Mouse (Mus musculus) lung, postnatal 14 days (tissue): ENCODE data around the gene Actn4.

Experiments
- DNase-seq: peaks from one replicate; pipeline ENCODE4 v3.0.0; 2021

Gene Actn4

DNA sequence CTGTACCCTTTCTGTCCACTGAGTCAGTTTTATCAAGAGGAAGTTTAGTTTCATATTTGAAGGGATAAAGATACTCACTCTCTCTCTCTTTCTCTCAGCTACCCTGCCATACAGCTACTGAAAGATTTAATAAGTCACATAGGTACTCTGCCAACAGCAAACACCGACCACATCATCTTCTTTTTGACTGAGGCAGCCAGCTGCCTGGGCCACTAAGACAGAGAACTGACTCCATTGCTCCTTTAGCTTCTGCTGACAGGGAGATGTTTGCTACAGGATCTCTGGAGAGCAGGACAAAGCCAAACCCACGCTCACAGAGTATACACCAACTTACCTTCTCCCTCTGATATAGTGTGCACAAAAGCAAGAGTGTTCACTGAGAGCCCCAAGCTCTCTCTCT, 12.8 kb downstream of the Actn4 start:
- no peak for DNase-seq

DNA sequence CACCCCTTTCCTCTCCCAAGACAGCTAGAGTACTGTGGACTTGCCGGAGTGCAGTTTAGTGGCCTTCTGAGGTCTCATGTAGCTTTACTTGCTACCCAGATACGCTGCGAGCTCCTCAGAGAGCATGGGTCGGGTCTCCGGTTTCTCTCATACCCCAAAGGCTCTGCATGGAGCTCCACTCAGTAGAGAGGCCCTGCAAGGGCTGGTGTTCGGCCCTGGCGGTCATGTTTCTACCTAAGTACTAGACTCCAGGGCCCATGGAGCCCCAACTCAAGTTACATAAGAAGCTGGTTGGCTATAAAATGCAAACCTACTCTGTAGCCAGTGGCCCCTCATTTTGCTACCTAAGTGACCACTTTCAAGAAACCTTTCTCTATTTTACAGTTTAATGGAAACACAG, 13.4 kb downstream of the Actn4 start:
- DNase-seq, result no peak

GRCm38 (mm10) chr7:28946271-28946610, 15.9 kb downstream of the Actn4 start:
- no peak for DNase-seq

DNA sequence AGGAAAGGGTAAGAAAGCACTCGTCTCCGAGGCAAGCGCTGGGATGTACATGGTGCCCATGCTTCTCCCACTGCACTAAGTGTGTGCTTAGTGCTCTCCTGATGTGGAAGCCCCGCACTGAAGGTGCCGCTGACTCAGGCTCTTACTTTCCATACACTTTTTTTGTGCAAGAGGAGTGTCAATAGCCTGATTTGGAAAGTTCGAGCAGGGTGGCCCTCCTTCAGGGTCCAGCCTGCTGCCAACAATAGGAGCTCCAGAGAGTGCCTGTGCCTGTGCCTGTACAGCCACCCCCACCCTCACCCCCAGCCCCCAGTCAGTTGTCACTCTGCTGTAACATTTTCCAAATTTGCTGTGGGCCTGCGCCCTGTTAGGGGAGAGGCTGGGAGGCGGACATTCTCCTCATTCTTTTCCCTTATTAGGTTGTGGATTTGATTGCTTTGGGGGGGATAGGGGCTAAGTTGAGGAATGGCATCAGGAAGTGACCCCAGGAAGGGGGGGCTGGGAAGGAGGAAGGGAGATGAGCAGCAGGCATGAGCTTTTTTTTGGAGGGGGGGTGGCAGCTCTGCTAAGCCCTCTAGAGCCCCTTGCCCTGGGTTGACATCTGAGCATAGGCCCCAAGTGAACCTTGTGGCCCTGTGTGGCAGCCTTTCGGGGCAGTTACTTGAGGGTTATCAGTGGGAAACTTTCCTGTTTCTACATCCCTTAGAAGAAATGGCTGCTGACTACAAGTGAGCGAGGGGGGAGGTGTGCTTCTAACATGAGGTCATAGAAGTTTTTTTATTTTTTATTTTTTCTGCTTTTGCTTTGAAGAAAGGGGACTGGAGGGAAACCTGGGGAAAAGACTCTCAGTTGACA, 16.5 kb downstream of the Actn4 start:
- peak; percentile 46 for DNase-seq

DNA sequence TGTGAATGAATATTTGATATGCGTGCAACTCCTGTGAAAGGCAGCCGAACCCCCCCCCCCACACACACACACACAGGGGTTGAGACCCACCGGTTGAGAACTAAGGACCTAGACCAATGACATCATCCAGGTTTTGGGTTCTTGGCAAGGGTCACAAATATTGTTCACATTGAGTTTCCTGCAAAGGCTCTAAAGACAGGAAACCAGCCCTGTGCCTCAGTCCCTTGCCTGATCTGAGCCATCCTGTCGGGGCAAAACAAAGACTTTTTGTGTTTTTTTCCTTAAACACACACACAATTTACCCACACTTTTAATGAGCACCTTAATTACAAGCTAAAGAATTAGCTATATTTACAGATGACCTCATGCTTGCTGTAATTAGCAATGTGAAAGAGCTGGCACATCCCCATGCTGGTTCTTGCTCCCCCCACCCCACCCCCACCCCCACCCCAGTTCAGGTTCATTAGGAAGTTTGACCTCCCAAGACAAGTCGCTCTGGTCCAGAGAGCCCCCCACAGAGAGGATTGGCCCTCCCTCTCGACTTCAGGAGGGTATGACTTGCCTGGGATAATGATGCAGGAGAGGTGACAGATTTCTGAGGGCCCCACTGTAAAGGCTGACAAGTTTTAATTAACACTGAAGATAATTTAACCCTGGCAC, 17.3 kb downstream of the Actn4 start:
- DNase-seq, result no peak

DNA sequence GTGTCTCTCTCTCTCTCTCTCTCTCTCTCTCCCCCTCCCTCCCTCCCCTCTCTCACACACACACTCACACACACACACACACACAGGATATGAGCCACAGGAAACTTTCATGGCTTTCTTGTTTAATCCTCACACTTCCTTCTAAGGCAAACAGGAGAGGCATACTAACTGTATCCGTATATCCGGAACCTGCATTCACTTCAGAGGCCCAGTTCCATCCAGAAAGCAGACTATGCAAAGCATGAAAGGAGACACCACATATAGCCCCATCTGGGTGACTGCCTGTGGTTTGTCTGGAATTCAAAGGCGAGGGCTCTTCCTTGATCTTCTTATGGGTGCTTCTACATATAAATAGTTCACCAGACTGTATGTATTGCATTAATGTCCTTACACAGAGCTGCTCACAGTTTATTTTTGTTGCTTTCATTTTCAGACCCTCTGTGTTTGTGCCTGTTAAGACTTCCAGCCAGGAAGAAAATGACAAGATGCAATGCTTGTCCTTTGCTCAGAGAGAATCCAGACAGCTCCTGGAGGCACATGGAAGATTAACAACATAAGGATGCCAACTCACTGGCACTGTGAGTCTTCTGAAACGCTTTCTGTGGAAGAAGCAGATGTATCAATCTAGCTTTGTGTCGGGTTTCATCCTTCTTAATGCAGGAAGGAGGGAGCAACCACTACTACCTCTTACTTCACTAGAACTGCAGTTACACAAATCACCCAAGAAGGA, 18.5 kb downstream of the Actn4 start:
- DNase-seq, result no peak

DNA sequence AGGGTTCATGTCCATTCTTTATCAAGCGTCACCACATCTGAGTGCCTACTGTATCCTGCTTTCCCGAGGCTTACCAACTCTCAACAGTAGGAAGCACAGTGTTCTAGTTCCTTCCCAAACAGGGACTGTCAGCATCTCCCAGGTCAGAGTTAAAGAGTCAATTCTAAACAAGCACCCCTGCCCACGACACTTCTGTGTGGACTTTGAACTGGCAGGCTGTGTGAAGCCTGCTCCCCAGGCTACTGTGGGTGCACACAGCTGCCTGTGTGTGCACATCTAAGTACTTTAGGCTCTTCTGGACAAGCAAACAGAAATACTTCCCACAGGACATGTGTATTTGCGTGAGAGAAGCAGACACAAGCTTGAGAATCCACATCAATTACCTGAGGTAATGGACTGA, 20.6 kb downstream of the Actn4 start:
- DNase-seq, result no peak

- no peak for DNase-seq
These were observed 21.0 kb downstream of the Actn4 start for GRCm38 (mm10) chr7:28941129-28941528.

GRCm38 (mm10) chr7:28939418-28940183, 22.5 kb downstream of the Actn4 start:
- DNase-seq, result no peak

DNA sequence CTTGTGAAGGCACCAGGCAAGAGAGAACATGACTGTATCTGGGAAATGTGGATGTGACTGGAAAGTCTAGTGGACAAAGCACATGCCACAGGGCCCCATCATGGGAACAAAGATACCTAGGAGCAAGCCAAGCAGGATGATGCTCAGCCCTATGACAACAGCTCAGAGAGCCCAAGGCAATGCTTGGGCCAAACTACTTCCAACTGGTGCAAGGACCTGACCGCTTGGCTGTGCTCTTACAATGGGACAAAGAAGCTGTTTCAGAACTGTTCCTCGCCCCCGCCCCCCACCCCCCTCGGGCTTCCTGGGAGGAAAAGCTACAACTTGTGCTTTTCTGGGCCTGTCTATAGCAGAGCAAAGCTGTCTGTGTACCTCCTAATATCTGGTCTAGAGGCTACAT, 23.5 kb downstream of the Actn4 start:
- no peak for DNase-seq

GRCm38 (mm10) chr7:28936787-28937186, 25.4 kb downstream of the Actn4 start:
- peak; percentile 63 for DNase-seq

GRCm38 (mm10) chr7:28933825-28934224, 28.3 kb downstream of the Actn4 start:
- no peak for DNase-seq

GRCm38 (mm10) chr7:28932421-28933041, 29.6 kb downstream of the Actn4 start:
- DNase-seq, result peak; percentile 60

GRCm38 (mm10) chr7:28931695-28932039, 30.5 kb downstream of the Actn4 start:
- no peak for DNase-seq

- DNase-seq, result no peak
These were observed 31.0 kb downstream of the Actn4 start for GRCm38 (mm10) chr7:28931032-28931694.

- DNase-seq, result no peak
These were observed 31.7 kb downstream of the Actn4 start for GRCm38 (mm10) chr7:28930320-28931031.

- peak; percentile 56 for DNase-seq
These were observed 32.8 kb downstream of the Actn4 start for GRCm38 (mm10) chr7:28929381-28929780.

DNA sequence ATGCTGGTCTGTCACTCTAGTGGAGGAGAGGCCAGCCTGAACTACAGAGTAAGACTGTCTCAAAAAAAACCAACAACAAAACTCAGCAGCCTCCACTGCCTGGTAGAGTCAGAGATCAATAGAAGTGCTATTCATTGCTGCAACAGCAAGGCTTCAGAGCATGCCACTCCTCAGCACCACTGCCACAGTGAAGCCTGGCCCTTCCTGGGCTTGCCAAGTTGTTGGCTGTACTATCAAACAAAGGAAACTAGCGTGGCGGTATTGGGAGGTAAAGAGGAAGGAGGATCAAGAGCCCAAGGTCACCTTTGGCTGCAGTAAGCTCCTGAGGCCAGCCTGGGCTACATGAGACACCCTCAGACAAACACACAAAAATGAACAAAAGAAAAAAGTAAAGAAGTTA, 36.0 kb downstream of the Actn4 start:
- DNase-seq, result no peak

GRCm38 (mm10) chr7:28925317-28925716, 36.8 kb downstream of the Actn4 start:
- peak; percentile 59 for DNase-seq

GRCm38 (mm10) chr7:28924802-28925201, 37.3 kb downstream of the Actn4 start:
- no peak for DNase-seq

- peak; percentile 48 for DNase-seq
These were observed 38.3 kb downstream of the Actn4 start for GRCm38 (mm10) chr7:28923865-28924291.
